Mouse (Mus musculus) brain, embryonic 14.5 days (tissue): ENCODE results near the gene Dip2c. TPM values are rescaled to one million over a fixed set of nuclear protein-coding genes. Genes with fewer than 3 reads are reported as not detected.

Source experiments
- DNase-seq: peaks from one replicate; pipeline ENCODE4 v3.0.0-alpha.2; 2011; ENCODE audit warnings: low read depth
- CTCF ChIP-seq: fragments of 200-500 bp; IDR thresholded peaks from 2 replicates; pipeline ENCODE4 v1.5.1; 2012; ENCODE audit warnings: inconsistent platforms, mild to moderate bottlenecking, moderate library complexity, borderline replicate concordance; ENCODE audit not compliant: insufficient read depth, insufficient read length; ENCODE audit errors: extremely low read depth
- POLR2A ChIP-seq: fragments of 200-500 bp; IDR thresholded peaks from 2 replicates; pipeline ENCODE4 v1.6.1; 2012; ENCODE audit warnings: mild to moderate bottlenecking, inconsistent platforms, borderline replicate concordance; ENCODE audit not compliant: poor library complexity, insufficient read depth, insufficient read length, severe bottlenecking; ENCODE audit errors: extremely low read depth
- polyA plus RNA-seq: library from polyadenylated mRNA; depleted of rRNA; stranded (reverse); fragments of >200 nt; gene quantifications from 2 replicates; pipeline ENCODE4 v1.2.3, GENCODE M21; 2012; rRNA removed

The Dip2c gene
- polyA plus RNA-seq = 22.7 and 29.5 TPM in 2 replicates

DNA sequence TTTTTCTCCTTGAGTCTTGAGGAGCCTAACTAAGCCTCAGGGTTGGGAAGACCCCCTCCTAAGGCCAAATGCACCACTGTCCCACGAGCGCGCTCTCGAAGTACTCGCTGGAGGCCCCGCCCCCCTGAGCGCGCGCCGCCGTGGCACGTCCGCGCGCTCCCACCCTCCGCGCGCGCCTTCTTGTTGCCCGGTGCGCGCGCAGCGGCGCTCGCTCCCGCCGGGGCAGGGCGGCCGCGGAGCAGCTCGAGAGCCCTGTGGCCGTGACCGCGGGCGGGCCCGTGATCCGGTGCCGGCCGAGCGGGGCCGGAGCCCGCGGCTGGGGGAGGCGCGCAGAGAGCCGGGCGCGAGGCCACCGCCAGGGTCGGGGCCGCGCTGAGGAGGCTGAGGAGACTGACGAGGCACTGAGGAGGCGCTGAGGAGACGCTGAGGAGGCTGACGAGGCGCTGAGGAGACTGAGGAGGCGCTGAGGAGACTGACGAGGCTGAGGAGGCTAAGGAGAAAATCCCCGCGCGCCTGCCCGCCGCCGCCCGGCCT, at the start of gene Dip2c:
Dip2c (plus strand) TSS at position 207 of the 534 bp plus-strand sequence.
- peak; percentile 25; the same call in 1 of the 2 replicates for TF ChIP-seq CTCF
- TF ChIP-seq POLR2A = peak; percentile 96

DNA sequence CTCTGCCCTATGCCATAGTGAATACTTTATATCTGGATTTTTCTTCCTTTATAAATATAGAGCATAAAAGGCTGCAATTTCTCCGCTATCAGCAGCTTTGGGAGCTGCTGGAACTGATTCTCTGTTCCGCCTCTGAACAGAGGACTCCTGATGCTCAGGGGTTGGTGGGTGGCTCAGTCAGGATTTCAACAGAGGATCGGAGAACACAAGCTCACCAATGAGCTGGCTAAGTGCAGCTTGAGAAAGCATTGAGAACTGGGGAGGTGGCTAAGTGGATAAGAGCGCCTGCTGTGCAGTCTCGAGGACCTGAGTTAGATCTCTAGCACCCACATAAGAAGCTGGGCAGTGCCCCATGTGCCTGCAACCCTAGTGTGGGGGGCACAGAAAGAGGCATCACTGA, 49.2 kb upstream of the Dip2c start:
- no peak for DNase-seq

More for the DNA sequence above, at the start of gene Dip2c:
- peak; percentile 96 for DNase-seq

DNA sequence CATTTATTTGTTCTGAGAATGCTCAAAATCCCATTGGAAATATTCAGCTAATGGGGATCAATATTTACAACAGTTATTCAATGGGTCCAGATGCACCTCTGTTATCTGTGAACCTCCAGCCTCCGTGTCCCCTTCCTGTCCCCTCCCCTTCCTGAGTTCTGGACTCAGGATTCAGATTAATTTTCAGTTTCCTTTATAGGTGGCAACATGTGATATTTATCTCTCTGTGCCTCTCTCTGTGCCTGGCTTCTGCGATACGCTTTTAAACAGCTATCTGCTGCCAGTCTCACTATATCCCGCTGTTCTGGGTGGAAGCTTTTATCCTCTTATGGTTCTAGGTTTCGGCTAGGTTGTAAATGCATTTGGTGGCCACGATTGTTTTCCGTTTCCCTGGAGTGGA, 38.8 kb upstream of the Dip2c start:
- DNase-seq = no peak
- TF ChIP-seq POLR2A (no peak), CTCF (no peak)

More for the DNA sequence above, 49.2 kb upstream of the Dip2c start:
- TF ChIP-seq CTCF = no peak
- TF ChIP-seq POLR2A = no peak

DNA sequence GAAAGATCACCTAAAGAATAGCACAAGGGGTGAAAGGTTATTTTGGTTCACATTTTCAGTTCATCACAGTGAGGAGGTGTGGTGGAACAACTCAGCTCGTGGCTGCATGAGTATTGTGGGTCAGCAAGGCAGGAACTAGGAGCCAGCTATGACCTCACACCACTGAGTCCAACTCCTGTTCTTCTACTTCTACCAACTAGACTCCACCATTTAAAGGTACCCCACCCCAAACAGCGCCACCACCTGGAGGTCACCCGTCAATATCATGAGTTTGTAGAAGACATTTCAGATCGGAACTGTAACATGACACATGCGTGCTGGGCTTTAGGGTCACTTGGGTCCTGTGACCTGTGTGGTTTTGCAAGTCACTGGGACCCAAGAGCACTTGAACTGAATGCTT, 37.2 kb upstream of the Dip2c start:
- no peak for TF ChIP-seq POLR2A
- no peak for TF ChIP-seq CTCF

DNA sequence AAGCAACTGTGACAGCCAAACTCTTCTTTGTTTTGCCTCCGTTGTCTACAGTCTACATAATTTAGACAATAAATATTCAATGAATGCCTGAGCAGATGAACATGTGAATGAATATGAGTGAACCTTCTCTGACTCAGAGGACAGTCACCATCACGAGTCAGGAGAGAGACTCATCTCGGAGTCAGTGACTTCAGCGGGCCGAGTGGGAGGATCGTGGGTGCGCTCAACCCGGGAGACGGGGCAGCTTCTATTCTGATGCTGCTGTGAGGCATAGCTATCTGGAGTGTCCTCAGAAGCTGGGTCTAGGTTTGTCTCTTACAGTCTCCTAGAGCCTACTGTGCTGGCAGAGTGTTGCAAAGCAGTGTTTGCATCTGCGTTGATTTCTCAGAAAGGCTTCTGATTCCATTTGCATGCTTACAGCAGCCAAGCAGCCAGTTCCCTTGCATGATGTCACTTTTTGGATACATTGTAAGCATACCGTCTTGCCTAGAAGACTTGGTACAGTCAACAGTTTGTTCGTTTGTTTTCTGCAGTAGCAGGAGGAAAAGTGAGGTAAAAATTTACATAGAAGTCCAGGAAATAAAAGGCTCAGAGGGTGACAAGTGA, 36.6 kb upstream of the Dip2c start:
- TF ChIP-seq POLR2A (no peak), CTCF (no peak)
- DNase-seq = no peak

More for the DNA sequence above, 37.2 kb upstream of the Dip2c start:
- DNase-seq = no peak

DNA sequence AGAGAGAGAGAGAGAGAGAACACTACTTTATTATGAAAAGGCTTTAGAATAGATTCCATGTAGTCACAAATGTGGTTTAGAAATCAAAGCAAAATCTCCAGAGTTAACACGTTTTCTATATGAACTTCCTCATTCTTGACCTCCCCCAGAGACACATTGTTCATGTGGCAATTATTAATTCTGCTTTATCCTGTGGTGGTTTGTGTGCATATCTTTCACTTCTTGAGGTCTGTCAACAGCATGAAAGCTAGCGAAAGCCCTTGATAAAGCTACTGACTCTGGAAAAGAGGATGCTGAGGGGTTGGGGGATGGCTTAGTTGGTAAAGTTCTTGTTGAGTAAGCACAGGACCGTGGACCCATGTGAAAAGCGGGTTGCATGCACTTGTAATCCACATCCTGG, 14.6 kb upstream of the Dip2c start:
- TF ChIP-seq CTCF (no peak), POLR2A (no peak)
- DNase-seq = no peak

DNA sequence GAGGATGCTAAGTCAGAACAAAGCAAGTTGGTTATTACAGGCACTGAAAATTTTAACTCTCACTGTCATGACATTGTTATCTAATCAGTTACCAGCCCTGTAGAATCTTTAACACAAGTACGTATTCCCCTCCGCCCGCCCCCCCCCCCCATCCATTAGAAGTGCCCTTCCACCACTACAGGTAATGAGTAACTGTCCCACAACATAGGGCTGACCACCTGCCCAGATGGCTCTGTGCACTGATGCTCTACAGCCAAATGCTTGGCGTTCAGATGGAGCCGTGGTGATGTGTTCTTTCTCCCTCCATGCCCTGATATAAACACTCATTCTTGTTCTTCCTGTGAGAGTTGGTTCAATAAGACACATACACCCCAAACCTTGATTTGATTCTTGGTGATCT, 10.8 kb upstream of the Dip2c start:
- TF ChIP-seq POLR2A = no peak
- no peak for DNase-seq

DNA sequence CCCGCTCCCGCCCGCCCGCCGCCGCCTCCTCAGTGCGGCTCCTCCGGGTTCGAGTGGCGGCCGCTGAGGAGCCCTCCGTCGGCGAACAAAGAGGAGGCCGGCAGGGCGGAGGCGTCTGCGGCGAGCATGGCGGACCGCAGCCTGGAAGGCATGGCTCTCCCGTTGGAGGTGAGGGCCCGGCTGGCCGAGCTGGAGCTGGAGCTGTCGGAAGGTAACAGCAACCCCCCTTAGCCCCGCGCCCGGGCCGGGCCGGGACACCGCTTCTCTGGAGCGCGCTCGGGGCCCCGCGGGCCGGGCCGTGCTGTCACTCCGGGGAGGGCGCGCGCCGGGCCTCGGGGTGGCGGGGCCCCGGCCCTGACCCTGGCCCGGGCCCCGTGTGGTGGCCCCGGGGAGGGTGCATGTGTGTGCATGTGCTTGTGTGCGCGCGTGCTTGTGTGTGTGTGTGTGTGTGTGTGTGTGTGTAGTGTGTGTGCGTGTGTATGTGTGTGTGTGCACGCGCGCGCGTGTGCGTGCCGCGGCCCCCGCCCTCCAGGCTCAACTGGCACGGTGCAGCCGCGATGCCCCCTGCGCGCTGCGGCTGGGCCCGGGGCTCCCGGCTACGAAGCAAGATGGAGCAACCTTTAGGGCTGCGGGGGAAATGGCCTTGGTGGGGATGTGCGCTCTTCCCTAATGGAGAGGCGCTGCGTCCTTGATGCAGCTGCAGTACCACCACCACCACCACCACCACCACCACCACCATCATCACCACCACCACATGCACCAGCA, 710 bp downstream of the Dip2c start:
- no peak; the same call in 1 of the 2 replicates for TF ChIP-seq CTCF
- TF ChIP-seq POLR2A = 0 out of 2 replicates have a peak, but pooled peaks have one; percentile 12
- DNase-seq = peak; percentile 83

DNA sequence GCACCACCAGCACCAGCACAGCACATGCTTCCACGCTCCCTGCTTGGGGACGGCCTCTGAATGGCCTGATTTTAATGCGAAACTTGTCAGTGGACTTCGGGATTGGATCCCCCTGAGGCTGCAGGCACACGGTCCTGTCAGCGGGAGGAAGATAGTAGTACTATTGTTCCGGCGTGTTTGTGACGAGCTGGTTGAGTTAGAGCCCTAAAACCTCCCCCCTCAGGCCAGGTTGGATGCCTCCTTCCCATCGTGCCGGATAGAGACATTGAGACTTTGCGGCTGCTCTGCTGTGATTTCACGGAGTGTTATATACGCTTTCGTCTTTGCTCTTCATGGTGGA, 1.3 kb downstream of the Dip2c start:
- no peak for DNase-seq
- TF ChIP-seq POLR2A (no peak), CTCF (no peak; the same call in 1 of the 2 replicates)

DNA sequence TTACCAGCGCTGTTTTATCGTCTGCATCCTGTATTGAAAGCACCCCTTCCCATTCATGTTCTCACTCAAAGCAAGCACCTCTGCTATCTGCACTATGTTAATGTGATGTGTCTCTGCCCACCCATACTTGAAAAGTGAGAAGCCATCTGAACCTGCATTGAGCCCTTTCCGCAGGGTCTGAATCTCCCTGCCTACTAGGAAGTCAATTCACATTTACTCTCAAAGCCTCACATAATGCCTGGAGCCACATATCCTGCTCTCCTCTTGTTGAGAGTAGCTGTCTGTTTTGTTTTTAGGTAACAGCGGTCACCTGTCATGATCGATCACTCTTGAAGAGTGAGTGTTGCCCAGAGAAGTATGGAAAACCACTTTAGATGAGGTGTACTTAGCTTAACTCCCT, 2.3 kb downstream of the Dip2c start:
- no peak for TF ChIP-seq CTCF
- TF ChIP-seq POLR2A = no peak
- DNase-seq = no peak

DNA sequence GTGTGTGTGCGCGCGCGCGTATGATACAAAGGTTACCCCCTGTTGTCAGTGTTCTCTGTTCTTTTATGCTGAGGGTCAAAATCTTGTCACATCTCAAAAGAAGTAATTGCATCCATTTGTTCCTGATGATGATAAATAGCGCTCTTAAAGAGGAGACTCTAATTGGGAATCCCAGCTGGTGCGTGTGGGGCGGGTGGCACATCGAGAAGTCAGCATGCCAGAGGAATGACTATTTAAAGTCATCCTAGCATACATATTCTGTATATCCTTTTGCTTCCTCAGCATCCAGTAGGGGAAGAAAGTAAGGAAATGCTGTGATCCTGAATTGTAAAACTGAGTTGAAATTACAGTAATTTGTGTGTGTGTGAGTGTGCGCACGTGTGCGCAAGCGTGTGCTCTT, 6.7 kb downstream of the Dip2c start:
- no peak for TF ChIP-seq POLR2A
- peak; percentile 74 for DNase-seq

DNA sequence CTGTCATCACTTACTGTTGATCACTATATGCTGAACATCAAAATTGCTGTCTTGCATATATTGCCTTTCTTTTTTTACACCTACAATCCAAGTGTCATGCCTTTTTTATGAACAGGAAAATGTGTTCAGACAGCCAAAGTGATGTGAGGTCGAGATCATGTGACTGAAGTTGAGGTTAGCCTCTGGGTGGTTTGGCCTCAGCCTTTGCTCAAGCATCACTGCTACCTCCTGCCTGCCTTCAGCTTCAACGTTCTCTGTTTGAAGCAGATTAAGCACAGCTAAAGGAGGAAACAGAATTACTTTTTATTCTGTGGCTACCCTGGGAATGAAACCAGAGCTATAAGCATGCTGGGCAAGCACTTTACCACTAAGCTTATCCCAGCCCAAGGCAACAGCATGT, 13.6 kb downstream of the Dip2c start:
- DNase-seq = peak; percentile 40

More for the DNA sequence above, 13.6 kb downstream of the Dip2c start:
- no peak for TF ChIP-seq POLR2A
- TF ChIP-seq CTCF = no peak
